Mouse (Mus musculus) MEL (cell line): ENCODE data around the gene Lrrc43. TPM values are rescaled to one million over a fixed set of nuclear protein-coding genes. Genes with fewer than 3 reads are reported as not detected.

Source experiments
- DNase-seq: peaks from one replicate; pipeline ENCODE4 v3.0.0; 2011; ENCODE audit warnings: low read depth, low spot score
- H3K27ac ChIP-seq: 2 replicates; pipeline ENCODE4 v1.5.1; 2012; ENCODE audit warnings: low read depth, mild to moderate bottlenecking, control low read depth, low read length, moderate library complexity; ENCODE audit not compliant: control insufficient read depth
- H3K27me3 ChIP-seq, 2 experiments: fragments of 150-350 bp in 1 of 2; sonication (generic) in 1 of 2; 2 replicates each; pipeline ENCODE4 v1.6.1; 2012; ENCODE audit warnings: low read length in 2 of 2, mild to moderate bottlenecking in 2 of 2, improper control_type of control experiment in 1 of 2, moderate library complexity in 1 of 2; ENCODE audit not compliant: insufficient read depth in 2 of 2, control insufficient read depth in 1 of 2
- H3K36me3 ChIP-seq, 2 experiments: 2 replicates each; pipeline ENCODE4 v1.6.1; 2012 to 2014; ENCODE audit warnings: low read length in 2 of 2, improper control_type of control experiment in 1 of 2, inconsistent platforms in 1 of 2, mild to moderate bottlenecking in 1 of 2; ENCODE audit not compliant: insufficient read depth in 2 of 2, control insufficient read depth in 1 of 2
- H3K4me1 ChIP-seq, 2 experiments: fragments of 150-350 bp in 1 of 2; sonication (generic) in 1 of 2; 2 replicates each; pipeline ENCODE4 v1.6.1; 2012; ENCODE audit warnings: low read length in 2 of 2, improper control_type of control experiment in 1 of 2, mild to moderate bottlenecking in 1 of 2; ENCODE audit not compliant: insufficient read depth in 2 of 2, control insufficient read depth in 1 of 2
- H3K4me3 ChIP-seq, 2 experiments: fragments of 150-350 bp in 1 of 2; sonication (generic) in 1 of 2; 2 replicates each; pipeline ENCODE4 v1.5.1; 2012; ENCODE audit warnings: low read depth in 2 of 2, low read length in 2 of 2, mild to moderate bottlenecking in 2 of 2, moderate library complexity in 2 of 2, control low read depth in 1 of 2, improper control_type of control experiment in 1 of 2; ENCODE audit not compliant: control insufficient read depth in 1 of 2, insufficient read depth in 1 of 2
- H3K79me2 ChIP-seq: 2 replicates; pipeline ENCODE4 v1.6.1; 2012; ENCODE audit warnings: mild to moderate bottlenecking, low read length, moderate library complexity; ENCODE audit not compliant: control insufficient read depth, poor library complexity, insufficient read depth
- H3K9ac ChIP-seq: 2 replicates; pipeline ENCODE4 v1.6.1; 2012; ENCODE audit warnings: low read depth, mild to moderate bottlenecking, control low read depth, low read length, moderate library complexity; ENCODE audit not compliant: control insufficient read depth, poor library complexity, severe bottlenecking
- H3K9me3 ChIP-seq: fragments of 150-350 bp; sonication (generic); replicated peaks from 2 replicates; pipeline ENCODE4 v1.6.1; 2012; ENCODE audit warnings: mild to moderate bottlenecking, low read length, improper control_type of control experiment, moderate library complexity; ENCODE audit not compliant: insufficient read depth
- BHLHE40 ChIP-seq: IDR thresholded peaks from 2 replicates; pipeline ENCODE4 v1.6.1; 2012; ENCODE audit warnings: low read depth, mild to moderate bottlenecking, inconsistent platforms, low read length, improper control_type of control experiment, borderline replicate concordance
- CHD1 ChIP-seq: IDR thresholded peaks from 2 replicates; pipeline ENCODE4 v1.6.1; 2012; ENCODE audit warnings: low read depth, mild to moderate bottlenecking, inconsistent platforms, low read length, improper control_type of control experiment
- CHD2 ChIP-seq: IDR thresholded peaks from 2 replicates; pipeline ENCODE4 v1.6.1; 2011; ENCODE audit warnings: low read length, improper control_type of control experiment
- CTCF ChIP-seq, 3 experiments: IDR thresholded peaks in 2 of 3; conservative IDR thresholded peaks in 1 of 3; 2 replicates each; pipeline ENCODE4 v1.5.1; 2011 to 2012; ENCODE audit warnings: low read length in 3 of 3, low read depth in 2 of 3, mild to moderate bottlenecking in 2 of 3, improper control_type of control experiment in 1 of 3, inconsistent platforms in 1 of 3, mixed read lengths in 1 of 3, moderate library complexity in 1 of 3; ENCODE audit not compliant: control insufficient read depth in 1 of 3, insufficient read depth in 1 of 3, poor library complexity in 1 of 3, severe bottlenecking in 1 of 3
- E2F4 ChIP-seq: IDR thresholded peaks from 2 replicates; pipeline ENCODE4 v1.6.1; 2011; ENCODE audit warnings: low read depth, low read length, improper control_type of control experiment, borderline replicate concordance
- ELF1 ChIP-seq: IDR thresholded peaks from 2 replicates; pipeline ENCODE4 v1.6.1; 2014; ENCODE audit warnings: low read depth, mild to moderate bottlenecking, inconsistent platforms, low read length, improper control_type of control experiment, moderate library complexity
- EP300 ChIP-seq, 2 experiments: IDR thresholded peaks; 2 replicates each; pipeline ENCODE4 v1.6.1; 2011; ENCODE audit warnings: improper control_type of control experiment in 2 of 2, low read length in 2 of 2, low read depth in 1 of 2, mild to moderate bottlenecking in 1 of 2
- ETS1 ChIP-seq: IDR thresholded peaks from 2 replicates; pipeline ENCODE4 v1.6.1; 2012; ENCODE audit warnings: low read depth, mild to moderate bottlenecking, inconsistent platforms, low read length, improper control_type of control experiment, moderate library complexity
- GABPA ChIP-seq: IDR thresholded peaks from 2 replicates; pipeline ENCODE4 v1.6.1; 2012; ENCODE audit warnings: low read depth, mild to moderate bottlenecking, inconsistent platforms, low read length, improper control_type of control experiment, moderate library complexity
- GATA1 ChIP-seq: IDR thresholded peaks from 2 replicates; pipeline ENCODE4 v1.6.1; 2011; ENCODE audit warnings: low read depth, low read length, improper control_type of control experiment
- HCFC1 ChIP-seq: IDR thresholded peaks from 2 replicates; pipeline ENCODE4 v1.6.1; 2012; ENCODE audit warnings: low read depth, mild to moderate bottlenecking, inconsistent platforms, low read length, improper control_type of control experiment, moderate library complexity
- JUND ChIP-seq: IDR thresholded peaks from 2 replicates; pipeline ENCODE4 v1.6.1; 2011; ENCODE audit warnings: low read depth, mild to moderate bottlenecking, improper control_type of control experiment, low read length
- KAT2A ChIP-seq: conservative IDR thresholded peaks from 2 replicates; pipeline ENCODE4 v1.6.1; 2012; ENCODE audit warnings: low read depth, low read length, improper control_type of control experiment, inconsistent platforms
- MAFK ChIP-seq: IDR thresholded peaks from 2 replicates; pipeline ENCODE4 v1.6.1; 2011; ENCODE audit warnings: low read depth, mild to moderate bottlenecking, low read length, improper control_type of control experiment, borderline replicate concordance
- MAX ChIP-seq: IDR thresholded peaks from 2 replicates; pipeline ENCODE4 v1.6.1; 2011; ENCODE audit warnings: low read length, improper control_type of control experiment
- MAZ ChIP-seq: IDR thresholded peaks from 2 replicates; pipeline ENCODE4 v1.6.1; 2012; ENCODE audit warnings: low read depth, mild to moderate bottlenecking, inconsistent platforms, low read length, improper control_type of control experiment
- MEF2A ChIP-seq: IDR thresholded peaks from 2 replicates; pipeline ENCODE4 v1.6.1; 2014; ENCODE audit warnings: low read depth, mild to moderate bottlenecking, inconsistent platforms, low read length, improper control_type of control experiment; ENCODE audit not compliant: poor library complexity, insufficient replicate concordance, severe bottlenecking; ENCODE audit errors: extremely low read depth
- MXI1 ChIP-seq: IDR thresholded peaks from 2 replicates; pipeline ENCODE4 v1.6.1; 2011; ENCODE audit warnings: mild to moderate bottlenecking, low read depth, low read length, improper control_type of control experiment
- MYB ChIP-seq: IDR thresholded peaks from 2 replicates; pipeline ENCODE4 v1.6.1; 2011; ENCODE audit warnings: mild to moderate bottlenecking, low read depth, low read length, improper control_type of control experiment
- MYC ChIP-seq: IDR thresholded peaks from 2 replicates; pipeline ENCODE4 v1.6.1; 2011; ENCODE audit warnings: low read depth, mild to moderate bottlenecking, low read length, improper control_type of control experiment, moderate library complexity
- NELFE ChIP-seq: IDR thresholded peaks from 2 replicates; pipeline ENCODE4 v1.6.1; 2011; ENCODE audit warnings: low read depth, low read length, improper control_type of control experiment
- NRF1 ChIP-seq: IDR thresholded peaks from 2 replicates; pipeline ENCODE4 v1.6.1; 2014; ENCODE audit warnings: low read depth, mild to moderate bottlenecking, inconsistent platforms, low read length, improper control_type of control experiment, moderate library complexity; ENCODE audit not compliant: poor library complexity, insufficient read depth, severe bottlenecking
- POLR2A ChIP-seq, 2 experiments: IDR thresholded peaks; 2 replicates each; pipeline ENCODE4 v1.6.1; 2011 to 2012; ENCODE audit warnings: low read length in 2 of 2, mild to moderate bottlenecking in 2 of 2, control low read depth in 1 of 2, improper control_type of control experiment in 1 of 2, low read depth in 1 of 2, moderate library complexity in 1 of 2; ENCODE audit not compliant: control insufficient read depth in 1 of 2, insufficient read depth in 1 of 2, poor library complexity in 1 of 2
- POLR2AphosphoS2 ChIP-seq: IDR thresholded peaks from 2 replicates; pipeline ENCODE4 v1.6.1; 2011; ENCODE audit warnings: low read length, improper control_type of control experiment
- POLR2AphosphoS5 ChIP-seq: IDR thresholded peaks from 2 replicates; pipeline ENCODE4 v1.6.1; 2012; ENCODE audit warnings: low read depth, borderline replicate concordance, mild to moderate bottlenecking, inconsistent platforms, low read length, moderate library complexity, mixed read lengths
- RAD21 ChIP-seq: IDR thresholded peaks from 2 replicates; pipeline ENCODE4 v1.6.1; 2011; ENCODE audit warnings: mild to moderate bottlenecking, low read depth, low read length, improper control_type of control experiment
- RCOR1 ChIP-seq: IDR thresholded peaks from 2 replicates; pipeline ENCODE4 v1.6.1; 2012; ENCODE audit warnings: low read depth, mild to moderate bottlenecking, inconsistent platforms, low read length, improper control_type of control experiment
- SIN3A ChIP-seq: IDR thresholded peaks from 2 replicates; pipeline ENCODE4 v1.6.1; 2012; ENCODE audit warnings: low read length, improper control_type of control experiment, inconsistent platforms
- SMC3 ChIP-seq: IDR thresholded peaks from 2 replicates; pipeline ENCODE4 v1.6.1; 2011; ENCODE audit warnings: low read depth, low read length, improper control_type of control experiment
- TAL1 ChIP-seq: IDR thresholded peaks from 2 replicates; pipeline ENCODE4 v1.6.1; 2012; ENCODE audit warnings: mild to moderate bottlenecking, inconsistent platforms, low read length, moderate library complexity, mixed read lengths
- TBP ChIP-seq: IDR thresholded peaks from 2 replicates; pipeline ENCODE4 v1.8.0; 2011; ENCODE audit warnings: low read depth, low read length, improper control_type of control experiment
- TCF12 ChIP-seq: IDR thresholded peaks from 2 replicates; pipeline ENCODE4 v1.6.1; 2014; ENCODE audit warnings: low read depth, mild to moderate bottlenecking, inconsistent platforms, low read length, improper control_type of control experiment, moderate library complexity
- USF1 ChIP-seq: IDR thresholded peaks from 2 replicates; pipeline ENCODE4 v1.6.1; 2014; ENCODE audit warnings: low read depth, mild to moderate bottlenecking, inconsistent platforms, low read length, improper control_type of control experiment, moderate library complexity
- USF2 ChIP-seq, 2 experiments: IDR thresholded peaks; 2 replicates each; pipeline ENCODE4 v1.6.1; 2011 to 2012; ENCODE audit warnings: improper control_type of control experiment in 2 of 2, low read length in 2 of 2, borderline replicate concordance in 1 of 2, inconsistent platforms in 1 of 2, low read depth in 1 of 2, mild to moderate bottlenecking in 1 of 2; ENCODE audit not compliant: insufficient read depth in 1 of 2
- ZC3H11A ChIP-seq: IDR thresholded peaks from 2 replicates; pipeline ENCODE4 v1.6.1; 2012; ENCODE audit warnings: low read depth, mild to moderate bottlenecking, inconsistent platforms, low read length, improper control_type of control experiment
- ZKSCAN1 ChIP-seq: IDR thresholded peaks from 2 replicates; pipeline ENCODE4 v1.6.1; 2012; ENCODE audit warnings: low read depth, mild to moderate bottlenecking, inconsistent platforms, low read length, improper control_type of control experiment, moderate library complexity
- ZMIZ1 ChIP-seq: IDR thresholded peaks from 2 replicates; pipeline ENCODE4 v1.6.1; 2012; ENCODE audit warnings: low read depth, mild to moderate bottlenecking, inconsistent platforms, low read length, improper control_type of control experiment, moderate library complexity
- ZNF384 ChIP-seq: IDR thresholded peaks from 2 replicates; pipeline ENCODE4 v1.6.1; 2012; ENCODE audit warnings: low read depth, mild to moderate bottlenecking, inconsistent platforms, low read length, improper control_type of control experiment
- polyA plus RNA-seq, 2 experiments: library from polyadenylated mRNA; stranded (reverse) in 1 of 2; unstranded in 1 of 2; fragments of >175 nt in 1 of 2; fragments of >200 nt in 1 of 2; gene quantifications; 2 replicates each; pipeline versions ENCODE4 v1.2.1 to v1.2.4; 2012; ENCODE audit warnings: low replicate concordance in 2 of 2, low read depth in 1 of 2; ENCODE audit not compliant: insufficient read length in 2 of 2, insufficient read depth in 1 of 2, missing spikeins in 1 of 2
- total RNA-seq: library from RNA; depleted of rRNA; stranded (reverse); fragments of 300-350 nt; gene quantifications from 2 replicates; pipeline ENCODE4 v1.2.3, GENCODE M21; 2012

Gene Lrrc43
- total and polyA plus RNA-seq, 3 experiments: not detected

DNA sequence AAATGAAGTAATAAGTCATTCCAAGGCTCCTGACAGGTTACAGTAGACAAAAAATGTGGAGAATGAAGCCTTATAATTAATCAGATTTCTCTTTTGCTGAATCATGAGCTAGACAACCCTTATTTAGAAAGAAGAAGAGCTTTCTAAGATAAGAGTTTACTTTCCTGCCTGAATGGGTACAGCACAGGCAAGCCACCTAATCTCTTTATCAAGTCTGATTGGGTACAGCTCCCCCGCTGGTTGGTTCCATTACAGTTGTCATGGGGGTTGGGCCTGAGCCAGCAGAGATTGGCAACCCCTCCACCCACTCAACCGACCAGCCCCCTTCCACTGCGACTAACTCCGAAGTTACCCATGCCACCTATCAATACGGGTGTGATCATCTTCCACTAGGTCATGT, 27.7 kb upstream of the Lrrc43 start:
- Histone ChIP-seq H3K4me3 (no peak overlapping the region), H3K9ac (no peak overlapping the region), H3K27me3 (no peaks in the 10 kb centered on the region), H3K4me1 (peaks cover 4 to 9% of the 10 kb centered on the region in 2 experiments), H3K36me3 (peaks cover 0 to 8% of the 10 kb centered on the region in 2 experiments; a peak in 2 of 4 replicates), H3K27ac (no peak overlapping the region), H3K79me2 (no peaks in the 10 kb centered on the region), H3K9me3 (no peaks in the 10 kb centered on the region)
- peak; percentile 49 for DNase-seq
- peak; percentile 8; the same call in 1 of the 2 replicates for TF ChIP-seq TCF12
- TF ChIP-seq NRF1: no peak
- TF ChIP-seq EP300 (IDR thresholded peaks at IDR 0.05; ENCODE audit: low read depth in 1 of 2, low read length in 2 of 2): peak; percentile 53
- TF ChIP-seq ELF1: no peak
- no peak for TF ChIP-seq MXI1
- TF ChIP-seq SIN3A: peak; percentile 34; the same call in 1 of the 2 replicates
- TF ChIP-seq USF2 (IDR thresholded peaks at IDR 0.05; ENCODE audit: borderline replicate concordance in 1 of 2, insufficient read depth in 1 of 2, low read depth in 1 of 2, low read length in 2 of 2): no peak
- TF ChIP-seq GATA1: peak; percentile 79
- no peak for TF ChIP-seq ZNF384
- no peak for TF ChIP-seq E2F4
- TF ChIP-seq NELFE: no peak
- peak; percentile 71 for TF ChIP-seq ETS1
- no peak for TF ChIP-seq CTCF (IDR thresholded peaks at IDR 0.05 in 2 of 3, conservative IDR thresholded peaks at IDR 0.05 in 1 of 3; ENCODE audit: control insufficient read depth in 1 of 3, insufficient read depth in 1 of 3, low read depth in 2 of 3, low read length in 3 of 3, poor library complexity in 1 of 3, severe bottlenecking in 1 of 3)
- no peak for TF ChIP-seq POLR2AphosphoS5
- 0 out of 2 replicates have a peak, but pooled peaks have one; percentile 20 for TF ChIP-seq MAZ
- no peak for TF ChIP-seq POLR2AphosphoS2
- TF ChIP-seq RAD21: no peak
- peak; percentile 41; the same call in 1 of the 2 replicates for TF ChIP-seq MAFK
- no peak for TF ChIP-seq HCFC1
- no peak for TF ChIP-seq TAL1
- TF ChIP-seq MYC: no peak
- TF ChIP-seq CHD2: no peak
- TF ChIP-seq POLR2A (IDR thresholded peaks at IDR 0.05; ENCODE audit: control insufficient read depth in 1 of 2, insufficient read depth in 1 of 2, low read depth in 1 of 2, low read length in 2 of 2, poor library complexity in 1 of 2): no peak
- TF ChIP-seq USF1: no peak
- TF ChIP-seq JUND: no peak
- TF ChIP-seq MYB: no peak
- TF ChIP-seq MAX: no peak
- TF ChIP-seq ZMIZ1: no peak
- peak; percentile 92 for TF ChIP-seq RCOR1
- no peak for TF ChIP-seq ZC3H11A
- no peak for TF ChIP-seq BHLHE40
- TF ChIP-seq GABPA: peak; percentile 41; the same call in 1 of the 2 replicates
- TF ChIP-seq SMC3: no peak; the same call in 1 of the 2 replicates
- TF ChIP-seq MEF2A: peak; percentile 83; the same call in 1 of the 2 replicates
- no peak for TF ChIP-seq CHD1
- no peak for TF ChIP-seq TBP
- TF ChIP-seq KAT2A: no peak
- TF ChIP-seq ZKSCAN1: no peak
